In the genomic region with DNA sequence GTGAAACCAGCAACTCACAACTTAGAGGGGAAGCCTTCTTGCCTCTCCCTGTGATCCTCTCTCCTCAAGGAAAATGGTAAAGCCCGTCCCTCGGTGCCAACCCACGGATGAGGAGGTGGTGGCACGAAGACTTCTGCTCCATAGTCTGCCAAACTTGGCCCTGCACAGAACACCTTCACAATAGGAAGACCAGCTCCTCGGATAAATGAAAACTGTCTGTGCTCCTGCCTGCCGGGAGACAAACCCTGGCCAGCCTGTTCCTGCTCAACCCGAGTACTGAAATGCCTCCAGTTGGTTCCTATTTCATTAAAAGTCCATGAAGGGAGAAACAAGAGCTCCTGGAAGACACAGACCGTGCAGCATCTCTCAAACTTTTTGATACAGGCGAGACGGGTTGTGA, we compare ENCODE assay signal across 9 mouse cellular contexts. TPM values are rescaled to one million over a fixed set of nuclear protein-coding genes. Genes with fewer than 3 reads are reported as not detected.
A peak's percentile ranks its signal among the peaks of the same experiment; 100 is the strongest.
DNase-seq lines count a peak whose midpoint lies in the region; ATAC-seq and TF ChIP-seq lines count a peak whose summit lies in the region.
"Had no signal": no experiment of that assay in that cellular context is flagged by ENCODE, and none has a peak within 500 bp of the region (broad histone marks: within the 10 kb centered on the region; RNA-seq: fewer than 3 reads in every experiment).

No protein-coding gene starts in this region.

- no peaks in the 10 kb centered on the region for H3K9me3 ChIP-seq in kidney, postnatal 0 days (replicated peaks; ENCODE audit: low read length)
- H3K9me3 ChIP-seq in forebrain, embryonic 13.5 days (replicated peaks), result no peaks in the 10 kb centered on the region
- no peaks in the 10 kb centered on the region for H3K9me3 ChIP-seq in neural tube, embryonic 13.5 days

- no peak for ATAC-seq in kidney, postnatal 0 days (replicated peaks; ENCODE audit: low FRiP score, low read depth)
- no peak for ATAC-seq in forebrain, embryonic 13.5 days
- no peak for ATAC-seq in neural tube, embryonic 13.5 days (ENCODE audit: low read depth)
- ATAC-seq: Patski had no signal

- no peaks in the 10 kb centered on the region for H3K27me3 ChIP-seq in kidney, postnatal 0 days (ENCODE audit: insufficient read depth, low read length)
- H3K27me3 ChIP-seq in forebrain, embryonic 13.5 days, result no peaks in the 10 kb centered on the region
- no peaks in the 10 kb centered on the region for H3K27me3 ChIP-seq in neural tube, embryonic 13.5 days
- H3K27me3 ChIP-seq: Patski had no signal

- peak overlapping the region; percentile 59 for H3K4me3 ChIP-seq in kidney, postnatal 0 days (replicated peaks; ENCODE audit: low read depth, low read length)
- peak overlapping the region; percentile 55 for H3K4me3 ChIP-seq in forebrain, embryonic 13.5 days
- peak overlapping the region; percentile 57 for H3K4me3 ChIP-seq in neural tube, embryonic 13.5 days

- peak overlapping the region; percentile 69 for H3K27ac ChIP-seq in kidney, postnatal 0 days
- H3K27ac ChIP-seq in forebrain, embryonic 13.5 days, result no peak overlapping the region; the same call in 1 of the 2 replicates
- H3K27ac ChIP-seq in neural tube, embryonic 13.5 days (replicated peaks), result peak overlapping the region; percentile 95; the same call in 1 of the 2 replicates

- WGBS in kidney, postnatal 0 days, result 51% methylated on average over 10 of the region's 10 CpGs
- 72% methylated on average over 10 of the region's 10 CpGs for WGBS in forebrain, embryonic 13.5 days
- 73% methylated on average over 10 of the region's 10 CpGs for WGBS in neural tube, embryonic 13.5 days

- H3K4me2 ChIP-seq in kidney, postnatal 0 days (ENCODE audit: low read length), result peak overlapping the region; percentile 93
- H3K4me2 ChIP-seq in forebrain, embryonic 13.5 days, result peak overlapping the region; percentile 75
- H3K4me2 ChIP-seq in neural tube, embryonic 13.5 days, result peak overlapping the region; percentile 83

- peak; percentile 11 for DNase-seq in kidney, postnatal 0 days (ENCODE audit: low spot score)
- DNase-seq in kidney, postnatal 10 days, result no peak
- peak; percentile 21 for DNase-seq in layer of hippocampus, adult 9-11 months
- DNase-seq in gastrocnemius, postnatal 10 days, result no peak
- DNase-seq in adrenal gland, postnatal 10 days, result no peak
- no peak for DNase-seq in adrenal gland, adult (ENCODE audit: inconsistent age in 2 of 2, low spot score in 1 of 2)

- no peaks in the 10 kb centered on the region for H3K36me3 ChIP-seq in kidney, postnatal 0 days (ENCODE audit: insufficient read depth, low read length)
- H3K36me3 ChIP-seq in forebrain, embryonic 13.5 days (ENCODE audit: poor library complexity, severe bottlenecking), result no peaks in the 10 kb centered on the region
- H3K36me3 ChIP-seq in neural tube, embryonic 13.5 days, result no peaks in the 10 kb centered on the region

- peaks cover 13% of the 10 kb centered on the region; the same call in 1 of the 2 replicates for H3K4me1 ChIP-seq in kidney, postnatal 0 days (replicated peaks; ENCODE audit: insufficient read depth, low read length)
- H3K4me1 ChIP-seq in forebrain, embryonic 13.5 days, result peaks cover 27% of the 10 kb centered on the region
- peaks cover 32% of the 10 kb centered on the region for H3K4me1 ChIP-seq in neural tube, embryonic 13.5 days (replicated peaks)

- peak overlapping the region; percentile 71 for H3K9ac ChIP-seq in kidney, postnatal 0 days (ENCODE audit: low read depth, low read length)
- H3K9ac ChIP-seq in forebrain, embryonic 13.5 days, result peak overlapping the region; percentile 69
- peak overlapping the region; percentile 78 for H3K9ac ChIP-seq in neural tube, embryonic 13.5 days

- TF ChIP-seq CTCF in kidney, postnatal 0 days (IDR thresholded peaks at IDR 0.05; ENCODE audit: low read depth), result no peak

RNA-seq across cellular contexts. Expression of a gene that starts 1.2 kb away (rescaled TPM):
- polyA plus RNA-seq in kidney, postnatal 0 days (2015; fragmentation: Nextera tagmentation; extraction: Ambion mirVana), result 10.7 and 12.3 TPM in 2 replicates
- polyA plus RNA-seq in forebrain, embryonic 13.5 days (2015; fragmentation: Nextera tagmentation; extraction: Ambion mirVana), result 5.6 and 6.7 TPM in 2 replicates
- polyA plus RNA-seq in neural tube, embryonic 13.5 days (2015; fragmentation: Nextera tagmentation; extraction: Ambion mirVana), result 11.5 and 12.3 TPM in 2 replicates
- 1 to 10 TPM; 1.4 TPM for total RNA-seq in gastrocnemius, postnatal 10 days (2021)
- 1 to 10 TPM; 2.8 to 2.9 TPM for total RNA-seq in adrenal gland, postnatal 10 days (2021)

RNA-seq across cellular contexts. Expression of a gene that starts 16.2 kb away (rescaled TPM):
- polyA plus RNA-seq in kidney, postnatal 0 days (2015; fragmentation: Nextera tagmentation; extraction: Ambion mirVana), result 54.7 and 54.8 TPM in 2 replicates
- polyA plus RNA-seq in forebrain, embryonic 13.5 days (2015; fragmentation: Nextera tagmentation; extraction: Ambion mirVana), result 73.6 and 81.0 TPM in 2 replicates
- 53.7 and 56.0 TPM in 2 replicates for polyA plus RNA-seq in neural tube, embryonic 13.5 days (2015; fragmentation: Nextera tagmentation; extraction: Ambion mirVana)
- 10 to 100 TPM; 90.3 to 91.7 TPM for total RNA-seq in gastrocnemius, postnatal 10 days (2021)
- total RNA-seq in adrenal gland, postnatal 10 days (2021), result 100 to 1,000 TPM; 139 to 143 TPM

RNA-seq across cellular contexts. Expression of a gene that starts 45.3 kb away (rescaled TPM):
- 48.5 and 48.7 TPM in 2 replicates for polyA plus RNA-seq in kidney, postnatal 0 days (2015; fragmentation: Nextera tagmentation; extraction: Ambion mirVana)
- 66.5 and 73.2 TPM in 2 replicates for polyA plus RNA-seq in forebrain, embryonic 13.5 days (2015; fragmentation: Nextera tagmentation; extraction: Ambion mirVana)
- 76.8 and 80.8 TPM in 2 replicates for polyA plus RNA-seq in neural tube, embryonic 13.5 days (2015; fragmentation: Nextera tagmentation; extraction: Ambion mirVana)
- total RNA-seq in gastrocnemius, postnatal 10 days (2021), result 1 to 10 TPM; 9.6 to 9.7 TPM
- total RNA-seq in adrenal gland, postnatal 10 days (2021), result 10 to 100 TPM; 43.8 to 48.6 TPM

Comparison
In these comparisons a context has a peak if more than half of its experiments do, and no peak if none do; other contexts are left out.
1. DNase-seq: peak in kidney, postnatal 0 days (single experiment) and layer of hippocampus, adult 9-11 months (single experiment); none in kidney, postnatal 10 days (single experiment), gastrocnemius, postnatal 10 days (single experiment), adrenal gland, postnatal 10 days (single experiment) and adrenal gland, adult (0 of 2).
2. Peak in every context shown above with its lines, with median percentiles within 50 percentile points of each other: H3K4me2 ChIP-seq, H3K4me3 ChIP-seq and H3K9ac ChIP-seq.